Mouse (Mus musculus): Measurements from ENCODE around the gene Tmprss2.

- TF ChIP-seq CTCF (IDR thresholded peaks at IDR 0.05; ENCODE audit: control insufficient read depth, insufficient read depth, low read length) (no peak), POLR2A (IDR thresholded peaks at IDR 0.05; ENCODE audit: borderline replicate concordance, control insufficient read depth, low read depth, low read length) (no peak)
These were observed 47.5 kb upstream of the Tmprss2 start for GRCm38 (mm10) chr16:97658481-97658880.

Data from bone marrow, adult 2 months (tissue).